Mouse (Mus musculus) spleen, adult 2 months (tissue): Measurements from ENCODE around the gene Slc41a1. TPM values are rescaled to one million over a fixed set of nuclear protein-coding genes. Genes with fewer than 3 reads are reported as not detected.

ENCODE experiments used
- DNase-seq, 2 experiments: peaks; one replicate each; pipeline versions ENCODE4 v3.0.0 to v3.0.0-alpha.2; 2012 to 2021; ENCODE audit warnings: low spot score in 2 of 2, low read depth in 1 of 2
- H3K27ac ChIP-seq: fragments of 200-500 bp; 2 replicates; pipeline ENCODE4 v1.5.1; 2012; ENCODE audit warnings: low read length, inconsistent platforms; ENCODE audit not compliant: insufficient read depth
- H3K27me3 ChIP-seq: fragments of 200-500 bp; 2 replicates; pipeline ENCODE4 v1.6.1; 2012; ENCODE audit warnings: mild to moderate bottlenecking, moderate library complexity, low read length, inconsistent platforms; ENCODE audit not compliant: control insufficient read depth, insufficient read depth
- H3K36me3 ChIP-seq: fragments of 200-500 bp; 2 replicates; pipeline ENCODE4 v1.6.1; 2012; ENCODE audit warnings: mild to moderate bottlenecking, low read length, inconsistent platforms; ENCODE audit not compliant: control insufficient read depth, insufficient read depth
- H3K4me1 ChIP-seq: fragments of 200-500 bp; 2 replicates; pipeline ENCODE4 v1.6.1; 2011; ENCODE audit warnings: inconsistent platforms; ENCODE audit not compliant: control insufficient read depth, insufficient read depth, insufficient read length
- H3K4me3 ChIP-seq: fragments of 200-500 bp; 2 replicates; pipeline ENCODE4 v1.5.1; 2011; ENCODE audit warnings: mild to moderate bottlenecking, inconsistent platforms; ENCODE audit not compliant: insufficient read depth, insufficient read length; ENCODE audit errors: extremely low read depth
- CTCF ChIP-seq: fragments of 200-500 bp; IDR thresholded peaks from 2 replicates; pipeline ENCODE4 v1.5.1; 2011; ENCODE audit warnings: mild to moderate bottlenecking, inconsistent platforms; ENCODE audit not compliant: insufficient read depth, insufficient read length, insufficient replicate concordance; ENCODE audit errors: extremely low read depth
- POLR2A ChIP-seq: fragments of 200-500 bp; IDR thresholded peaks from 2 replicates; pipeline ENCODE4 v1.6.1; 2011; ENCODE audit warnings: low read depth, low read length, inconsistent platforms
- WGBS: fragments of 180-500 bp; shearing (Covaris S2); methylation state at CpG from one replicate; pipeline ENCODE4 v1.1.7; 2018; 5-methylcytosine and 5-hydroxymethylcytosine counted together
- polyA plus RNA-seq: library from polyadenylated mRNA; depleted of rRNA; stranded (reverse); fragments of >200 nt; gene quantifications from 2 replicates; pipeline ENCODE4 v1.2.3, GENCODE M21; 2012

Slc41a1 gene
- polyA plus RNA-seq, 1 experiment: 22.9 TPM

GRCm38 (mm10) chr1:131837035-131837434 lies 9.7 kb downstream of the Slc41a1 start:
- Histone ChIP-seq H3K36me3 (peaks cover 17% of the 10 kb centered on the region), H3K4me1 (peaks cover 5% of the 10 kb centered on the region; the same call in 1 of the 2 replicates), H3K4me3 (no peak overlapping the region), H3K27me3 (no peaks in the 10 kb centered on the region), H3K27ac (no peak overlapping the region)
- no peak for DNase-seq
- TF ChIP-seq CTCF: no peak
- no peak for TF ChIP-seq POLR2A
- WGBS: 74% methylated on average over 3 of the region's 3 CpGs

DNA sequence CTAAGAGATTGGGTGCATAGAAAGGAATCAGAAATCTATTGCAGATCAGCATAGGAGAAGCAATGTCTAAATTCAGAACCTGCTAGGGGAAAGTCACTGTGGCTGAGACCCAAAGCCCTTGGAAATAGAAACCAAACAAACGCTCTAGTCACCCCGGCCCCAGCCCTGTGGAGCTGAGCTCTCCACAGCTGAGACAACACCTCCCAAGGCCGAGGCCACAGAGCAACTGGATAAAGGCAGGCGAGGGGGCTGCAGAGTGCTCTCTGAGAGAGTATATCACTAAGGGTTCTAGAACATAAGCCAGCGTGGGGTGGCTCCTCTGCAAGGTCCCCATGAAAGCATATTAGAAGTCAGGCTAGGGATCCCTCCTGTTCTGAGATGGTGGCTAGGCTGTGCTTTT lies 11.2 kb downstream of the Slc41a1 start:
- no peak overlapping the region for H3K27ac ChIP-seq
- 86% methylated on average over 5 of the region's 5 CpGs for WGBS

GRCm38 (mm10) chr1:131839279-131839678 lies 12.0 kb downstream of the Slc41a1 start:
- no peak for DNase-seq
- Histone ChIP-seq H3K27ac (no peak overlapping the region), H3K27me3 (no peaks in the 10 kb centered on the region), H3K4me3 (no peak overlapping the region), H3K36me3 (peaks cover 33% of the 10 kb centered on the region), H3K4me1 (peaks cover 5% of the 10 kb centered on the region; the same call in 1 of the 2 replicates)
- WGBS: 76% methylated on average over 2 of the region's 2 CpGs
- TF ChIP-seq CTCF: no peak
- TF ChIP-seq POLR2A: no peak

More for the DNA sequence above, 11.2 kb downstream of the Slc41a1 start:
- peaks cover 29% of the 10 kb centered on the region for H3K36me3 ChIP-seq
- no peaks in the 10 kb centered on the region for H3K27me3 ChIP-seq
- no peak for DNase-seq
- no peak for TF ChIP-seq POLR2A
- TF ChIP-seq CTCF: no peak
- peaks cover 5% of the 10 kb centered on the region; the same call in 1 of the 2 replicates for H3K4me1 ChIP-seq
- no peak overlapping the region for H3K4me3 ChIP-seq

- no peaks in the 10 kb centered on the region for H3K4me1 ChIP-seq
- DNase-seq: no peak
- H3K4me3 ChIP-seq: no peak overlapping the region
- 91% methylated on average over 4 of the region's 4 CpGs for WGBS
- no peak for TF ChIP-seq CTCF
- H3K27me3 ChIP-seq: no peaks in the 10 kb centered on the region
- peaks cover 41% of the 10 kb centered on the region for H3K36me3 ChIP-seq
- H3K27ac ChIP-seq: no peak overlapping the region
Observed at GRCm38 (mm10) chr1:131842221-131842620, 14.9 kb downstream of the Slc41a1 start.

GRCm38 (mm10) chr1:131843758-131844157 lies 16.5 kb downstream of the Slc41a1 start:
- H3K4me3 ChIP-seq: no peak overlapping the region
- H3K4me1 ChIP-seq: no peaks in the 10 kb centered on the region
- 95% methylated on average over 10 of the region's 10 CpGs for WGBS
- no peak overlapping the region for H3K27ac ChIP-seq
- no peak for TF ChIP-seq CTCF
- no peak for TF ChIP-seq POLR2A
- no peaks in the 10 kb centered on the region for H3K27me3 ChIP-seq
- H3K36me3 ChIP-seq: peaks cover 43% of the 10 kb centered on the region
- no peak for DNase-seq

- DNase-seq: no peak
- H3K4me3 ChIP-seq: no peak overlapping the region
- H3K27ac ChIP-seq: no peak overlapping the region
- H3K36me3 ChIP-seq: peaks cover 40% of the 10 kb centered on the region
- no peaks in the 10 kb centered on the region for H3K27me3 ChIP-seq
- WGBS: 89% methylated on average over 8 of the region's 8 CpGs
- TF ChIP-seq POLR2A: no peak
- no peak for TF ChIP-seq CTCF
- H3K4me1 ChIP-seq: no peaks in the 10 kb centered on the region
Observed at GRCm38 (mm10) chr1:131844883-131845282, 17.6 kb downstream of the Slc41a1 start.

DNA sequence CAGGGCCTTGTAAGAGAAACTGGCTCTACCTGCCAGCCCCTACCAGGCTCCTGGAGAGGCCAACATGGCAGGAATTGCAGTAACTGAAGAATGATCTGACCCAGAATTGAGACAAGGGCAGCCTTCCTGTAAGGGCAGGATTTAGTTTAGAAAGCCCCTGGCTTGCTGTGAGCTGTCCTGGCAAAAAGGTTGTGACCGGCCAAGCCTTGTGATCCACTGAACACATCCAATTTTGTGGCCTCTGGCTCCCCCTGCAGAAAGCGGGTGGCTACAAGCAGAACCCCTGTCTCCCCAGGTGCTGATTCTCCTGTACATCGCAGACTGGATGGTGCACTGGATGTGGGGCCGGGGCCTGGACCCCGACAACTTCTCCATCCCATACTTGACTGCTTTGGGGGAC lies 19.0 kb downstream of the Slc41a1 start:
- WGBS: 89% methylated on average over 5 of the region's 5 CpGs
- H3K4me1 ChIP-seq: no peaks in the 10 kb centered on the region
- peak in 1 of 2 experiments; percentile 67 for DNase-seq
- no peak for TF ChIP-seq POLR2A
- TF ChIP-seq CTCF: peak; percentile 40; the same call in 1 of the 2 replicates
- peaks cover 33% of the 10 kb centered on the region for H3K36me3 ChIP-seq
- no peak overlapping the region for H3K27ac ChIP-seq
- no peaks in the 10 kb centered on the region for H3K27me3 ChIP-seq
- H3K4me3 ChIP-seq: no peak overlapping the region
